Mouse (Mus musculus): ENCODE results near the gene Ptprs.

Ptprs gene

DNA sequence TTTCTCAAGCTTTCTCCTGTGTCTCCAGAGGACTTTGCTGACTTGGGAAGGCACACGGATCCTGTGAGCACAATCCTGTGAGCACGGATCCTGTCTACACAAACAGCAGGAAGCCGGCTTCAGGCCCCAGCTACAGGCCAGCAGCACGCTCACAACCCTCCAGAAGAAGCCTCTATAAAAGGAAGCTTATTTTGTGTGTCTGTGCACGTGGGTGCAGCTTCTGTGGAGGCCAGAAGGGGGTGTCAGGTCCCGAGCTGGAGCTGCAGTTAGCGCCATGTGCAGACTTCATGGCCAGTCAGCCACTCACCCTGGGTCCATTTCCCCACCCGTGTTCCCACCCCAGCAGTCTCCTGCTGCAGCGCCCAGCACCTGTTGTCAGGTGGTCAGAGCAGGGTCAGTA lies 7.9 kb downstream of the Ptprs start:
- no peak for DNase-seq (ENCODE audit: low spot score in 2 of 2)

DNA sequence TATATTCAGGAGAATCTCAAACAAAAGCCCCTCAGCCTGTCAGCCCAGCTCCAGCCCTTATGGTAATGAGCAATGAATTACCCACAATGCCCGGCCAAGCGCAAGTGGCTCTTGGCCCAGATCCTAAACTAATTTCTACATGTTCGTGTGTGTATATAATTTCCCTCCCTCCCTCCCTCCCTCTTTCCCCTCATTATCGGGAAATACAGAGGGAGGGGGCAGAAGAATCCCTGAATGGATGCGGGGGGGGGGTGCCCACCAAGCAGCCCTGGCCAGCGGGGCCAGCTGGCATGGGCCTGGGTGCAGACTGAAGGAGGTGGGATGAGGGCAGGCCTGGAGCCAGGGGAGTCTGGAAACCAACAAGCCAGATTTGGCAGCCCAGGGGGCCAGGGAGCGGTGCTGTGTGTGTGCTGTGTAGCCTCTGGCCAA lies 8.8 kb downstream of the Ptprs start:
- no peak for DNase-seq (ENCODE audit: low spot score in 2 of 2)

DNA sequence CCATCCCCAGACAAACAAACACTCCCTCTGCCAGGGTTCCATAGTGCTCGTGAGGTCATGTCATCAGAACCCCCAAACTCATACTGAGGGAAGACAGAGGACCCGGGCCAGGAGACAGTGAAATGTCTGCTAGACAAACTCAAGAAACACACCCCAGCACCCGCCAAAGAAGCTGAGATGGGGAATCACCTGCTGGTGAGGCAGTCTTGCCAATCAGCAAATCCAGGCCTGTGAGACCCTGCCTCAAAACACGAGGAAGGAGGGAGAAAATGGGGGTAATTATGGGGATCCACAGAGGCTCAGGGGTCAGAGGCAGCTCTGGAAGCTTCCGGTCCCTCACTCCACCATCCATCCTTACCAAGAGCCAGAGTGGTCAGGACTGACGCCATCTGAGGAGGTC lies 9.5 kb downstream of the Ptprs start:
- no peak for DNase-seq (ENCODE audit: low spot score in 2 of 2)

DNA sequence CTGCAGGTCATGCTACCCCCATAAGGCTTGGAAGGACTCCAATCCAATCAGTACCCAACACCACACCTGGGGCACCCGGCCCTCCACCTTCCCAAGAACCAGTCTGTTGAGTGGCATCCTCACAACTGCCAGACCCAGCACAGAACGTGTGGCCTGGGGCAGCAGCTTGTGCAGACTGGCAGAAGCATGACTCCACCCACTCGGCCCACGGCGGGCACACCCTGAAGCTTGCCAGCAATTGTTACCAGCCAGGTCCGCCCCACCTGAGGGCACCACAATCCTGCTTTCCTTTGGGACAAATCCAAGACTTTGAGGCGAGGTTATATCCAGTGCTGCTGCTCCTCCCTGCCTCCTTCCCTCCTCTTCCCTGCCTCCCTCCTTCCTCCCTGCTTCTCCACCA lies 11.5 kb downstream of the Ptprs start:
- no peak for DNase-seq (ENCODE audit: low spot score in 2 of 2)

GRCm38 (mm10) chr17:56464345-56464744 lies 11.9 kb downstream of the Ptprs start:
- DNase-seq (ENCODE audit: low spot score in 2 of 2) = no peak

DNA sequence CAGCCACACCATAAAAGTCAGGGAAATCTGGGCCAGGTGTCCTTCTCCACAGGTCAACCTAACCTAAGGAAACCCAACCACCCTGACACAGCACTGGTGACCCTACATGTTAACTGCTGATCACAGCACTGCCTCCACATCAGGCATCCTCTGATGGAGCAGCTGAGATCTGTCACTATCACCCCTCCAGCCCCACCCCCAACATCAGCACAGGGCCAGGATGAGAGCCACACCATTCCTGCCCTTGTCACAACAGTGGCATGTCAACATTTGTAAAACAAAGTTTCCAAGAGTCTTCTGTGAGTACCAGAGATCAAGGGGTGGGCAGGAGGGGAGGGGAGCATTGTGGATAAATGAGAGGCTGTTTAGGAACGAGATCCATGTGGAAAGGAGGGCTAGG lies 12.8 kb downstream of the Ptprs start:
- DNase-seq (ENCODE audit: low spot score in 2 of 2) = no peak

DNA sequence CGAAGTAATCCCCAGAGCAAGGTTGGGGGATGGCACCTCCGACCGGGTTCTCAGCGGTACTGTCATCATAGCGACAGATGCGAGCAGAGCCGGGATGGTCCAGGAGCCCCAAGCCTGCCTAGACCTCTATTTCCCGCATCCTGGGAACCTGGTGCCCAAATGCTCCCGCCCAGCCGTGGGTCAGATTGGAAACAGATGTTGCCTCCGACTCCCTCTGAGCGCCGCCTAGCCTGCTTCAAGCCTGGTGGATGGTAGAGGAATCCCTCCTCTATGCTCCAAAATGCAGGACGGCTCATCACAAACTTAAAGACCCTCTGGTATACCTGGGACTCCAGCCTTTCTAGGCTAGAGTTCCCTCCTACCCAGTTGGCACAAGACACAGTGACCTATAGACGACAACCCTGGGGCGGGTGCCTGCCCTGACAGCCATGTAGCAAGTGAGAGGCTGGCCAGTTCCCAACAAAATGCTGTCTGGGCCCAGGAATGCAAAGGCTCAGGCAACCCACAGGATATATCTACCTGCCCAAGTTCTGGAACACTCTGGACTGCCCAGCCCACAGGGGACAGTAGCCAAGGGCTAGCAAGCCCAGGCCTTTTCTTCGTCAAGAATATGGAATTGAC lies 13.3 kb downstream of the Ptprs start:
- DNase-seq (ENCODE audit: low spot score in 2 of 2) = no peak

DNA sequence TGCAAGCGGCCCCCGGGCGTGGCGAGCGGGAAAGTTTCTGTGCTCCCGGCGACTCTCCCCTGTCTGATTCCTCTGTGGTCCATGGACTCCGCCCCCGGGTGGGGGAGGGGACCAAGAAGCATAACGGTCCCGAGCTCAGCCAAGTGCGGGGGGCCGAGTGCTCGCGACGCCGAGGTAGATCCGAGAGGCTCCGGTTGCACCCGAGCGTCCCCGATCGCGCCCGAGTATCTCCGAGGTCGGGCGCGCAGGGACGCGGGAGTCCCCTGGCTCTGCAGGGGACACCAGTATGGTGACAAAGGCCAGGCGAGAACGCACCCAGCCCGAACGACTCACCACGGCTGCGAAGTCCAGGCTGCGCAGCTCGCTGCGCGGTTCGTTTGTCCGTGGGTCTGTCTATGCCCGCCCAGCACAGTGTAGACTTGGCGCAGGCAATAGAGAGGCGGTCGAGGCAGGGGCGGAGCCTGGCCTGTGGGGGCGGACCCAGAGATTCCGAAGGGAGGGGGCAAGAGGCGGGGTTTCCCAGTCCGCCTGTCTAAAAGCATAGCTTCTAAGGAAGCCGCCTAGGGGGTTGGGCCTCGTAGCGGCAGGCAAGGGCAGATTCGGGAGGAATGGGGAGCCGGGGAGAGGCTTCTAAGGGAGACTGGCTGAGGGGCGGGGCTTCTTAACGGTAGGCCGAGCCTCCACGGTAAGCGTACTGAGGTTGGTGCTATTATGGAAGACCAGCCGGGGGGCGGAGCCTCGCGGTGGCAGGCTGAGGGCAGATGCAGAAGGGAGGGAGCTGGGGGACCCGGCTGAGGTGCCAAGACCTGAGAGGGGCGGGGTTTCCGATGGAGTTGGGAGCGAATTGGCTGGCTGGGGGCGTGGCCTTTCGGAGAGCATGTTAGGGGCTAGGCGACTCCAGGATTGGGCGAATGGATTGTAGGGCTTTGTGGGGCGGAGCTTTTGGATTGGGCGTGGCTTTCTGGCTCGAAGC lies 14.2 kb downstream of the Ptprs start:
- peak; percentile 89 to 93 for DNase-seq (ENCODE audit: low spot score in 2 of 2)

- no peak for DNase-seq (ENCODE audit: low spot score in 2 of 2)
These were observed 15.4 kb downstream of the Ptprs start for GRCm38 (mm10) chr17:56460876-56461275.

GRCm38 (mm10) chr17:56457442-56457841 lies 18.8 kb downstream of the Ptprs start:
- no peak for DNase-seq (ENCODE audit: low spot score in 2 of 2)

- no peak for DNase-seq (ENCODE audit: low spot score in 2 of 2)
These were observed 19.9 kb downstream of the Ptprs start for GRCm38 (mm10) chr17:56456353-56456752.

GRCm38 (mm10) chr17:56453689-56454088 lies 22.6 kb downstream of the Ptprs start:
- DNase-seq (ENCODE audit: low spot score in 2 of 2) = no peak

GRCm38 (mm10) chr17:56453251-56453650 lies 23.0 kb downstream of the Ptprs start:
- no peak for DNase-seq (ENCODE audit: low spot score in 2 of 2)

DNA sequence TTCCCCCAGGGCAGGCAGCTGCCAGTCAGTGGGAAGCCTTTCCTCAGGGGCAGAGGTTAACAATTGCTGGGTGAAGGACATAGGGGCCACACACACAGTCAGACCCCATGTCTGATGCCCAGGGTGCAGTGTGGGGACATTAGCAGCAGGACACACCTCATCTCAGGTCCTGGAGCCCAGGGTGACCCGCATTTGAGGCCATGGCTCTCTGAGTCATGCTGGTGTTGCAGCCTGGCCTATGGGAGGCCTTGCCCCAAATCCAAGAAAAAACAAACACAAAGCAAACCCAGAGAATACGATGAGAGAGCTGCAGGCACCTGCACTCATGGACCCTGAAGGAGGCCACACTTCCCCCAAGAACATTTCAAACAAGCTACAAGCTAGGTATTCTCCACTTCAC lies 28.6 kb downstream of the Ptprs start:
- no peak for DNase-seq (ENCODE audit: low spot score in 2 of 2)

DNA sequence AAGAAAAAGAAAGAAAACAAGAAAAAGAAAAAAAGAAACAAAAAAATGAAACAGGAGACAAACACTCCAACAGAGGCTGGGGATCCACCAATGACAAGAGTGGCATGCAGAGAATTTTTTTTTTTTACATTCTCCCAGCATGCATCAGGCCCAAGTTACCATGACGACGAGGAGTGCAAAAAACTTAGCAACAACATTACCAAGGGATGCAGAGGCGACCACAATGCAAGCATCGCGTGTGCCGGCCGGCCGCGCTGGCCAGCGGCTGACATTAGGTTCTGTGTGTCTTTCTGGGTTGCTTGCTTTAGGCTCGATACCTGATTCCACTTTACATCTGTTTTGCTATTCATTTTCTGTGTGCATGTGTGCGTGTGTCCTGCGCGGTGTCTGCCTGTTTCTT lies 30.9 kb downstream of the Ptprs start:
- DNase-seq (ENCODE audit: low spot score in 2 of 2) = peak; percentile 58 to 72

GRCm38 (mm10) chr17:56444771-56445170 lies 31.5 kb downstream of the Ptprs start:
- no peak for DNase-seq (ENCODE audit: low spot score in 2 of 2)

- peak; percentile 35 to 84 for DNase-seq (ENCODE audit: low spot score in 2 of 2)
These were observed 32.9 kb downstream of the Ptprs start for GRCm38 (mm10) chr17:56443341-56443795.

GRCm38 (mm10) chr17:56442316-56442715 lies 34.0 kb downstream of the Ptprs start:
- DNase-seq (ENCODE audit: low spot score in 2 of 2) = no peak

- no peak for DNase-seq (ENCODE audit: low spot score in 2 of 2)
These were observed 36.4 kb downstream of the Ptprs start for GRCm38 (mm10) chr17:56439731-56440460.

GRCm38 (mm10) chr17:56431582-56431981 lies 44.7 kb downstream of the Ptprs start:
- DNase-seq (ENCODE audit: low spot score in 2 of 2) = no peak

GRCm38 (mm10) chr17:56427857-56428256 lies 48.4 kb downstream of the Ptprs start:
- DNase-seq (ENCODE audit: low spot score in 2 of 2) = no peak

- no peak for DNase-seq (ENCODE audit: low spot score in 2 of 2)
These were observed 50.3 kb downstream of the Ptprs start for GRCm38 (mm10) chr17:56425941-56426340.

Data from natural killer cell, adult 2 months (primary cell).